Mouse (Mus musculus) forebrain, embryonic 11.5 days (tissue): ENCODE results near the gene Phc1. TPM values are rescaled to one million over a fixed set of nuclear protein-coding genes. Genes with fewer than 3 reads are reported as not detected.
A peak's percentile ranks its signal among the peaks of the same experiment; 100 is the strongest.

ENCODE experiments used
- ATAC-seq: fragments of 200-750 bp; cut with Nextera tagmentation; replicated peaks from 2 replicates; pipeline ENCODE4 v1.8.0; 2017; ENCODE audit warnings: moderate TSS enrichment; ENCODE audit not compliant: low FRiP score
- DNase-seq: peaks from one replicate; pipeline ENCODE4 v3.0.0-alpha.2; 2017; ENCODE audit warnings: low spot score
- H3K27ac ChIP-seq: fragments of 300-500 bp; sonication (generic); 2 replicates; pipeline ENCODE4 v1.5.1; 2014; ENCODE audit warnings: low read depth, low read length
- H3K27me3 ChIP-seq: fragments of 300-500 bp; sonication (generic); 2 replicates; pipeline ENCODE4 v1.6.1; 2014; ENCODE audit warnings: mild to moderate bottlenecking, low read length, mixed read lengths; ENCODE audit not compliant: control insufficient read depth, insufficient read depth
- H3K36me3 ChIP-seq: fragments of 300-500 bp; sonication (generic); 2 replicates; pipeline ENCODE4 v1.6.1; 2014; ENCODE audit warnings: mild to moderate bottlenecking, low read length, moderate library complexity, mixed read lengths; ENCODE audit not compliant: control insufficient read depth, insufficient read depth
- H3K4me1 ChIP-seq: fragments of 300-500 bp; sonication (generic); replicated peaks from 2 replicates; pipeline ENCODE4 v1.6.1; 2014; ENCODE audit warnings: low read length, mixed read lengths; ENCODE audit not compliant: control insufficient read depth, insufficient read depth
- H3K4me2 ChIP-seq: fragments of 300-500 bp; sonication (generic); 2 replicates; pipeline ENCODE4 v1.6.1; 2014; ENCODE audit warnings: low read depth, mild to moderate bottlenecking, low read length, moderate library complexity, mixed read lengths; ENCODE audit not compliant: severe bottlenecking
- H3K4me3 ChIP-seq: fragments of 300-500 bp; sonication (generic); 2 replicates; pipeline ENCODE4 v1.5.1; 2014; ENCODE audit warnings: low read depth, low read length
- H3K9ac ChIP-seq: fragments of 300-500 bp; sonication (generic); 2 replicates; pipeline ENCODE4 v1.6.1; 2014; ENCODE audit warnings: low read length
- H3K9me3 ChIP-seq: fragments of 300-500 bp; sonication (generic); 2 replicates; pipeline ENCODE4 v1.6.1; 2016; ENCODE audit warnings: low read length, mixed read lengths; ENCODE audit not compliant: control insufficient read depth
- WGBS: fragments of 180-500 bp; shearing (Covaris S2); extraction: QIAGEN DNeasy Blood & Tissue Kit; methylation state at CpG from one replicate; pipeline ENCODE4 v1.1.7; 2014; 5-methylcytosine and 5-hydroxymethylcytosine counted together
- polyA plus RNA-seq: library from polyadenylated mRNA; unstranded; fragments of >200 nt; fragmentation: Nextera tagmentation; extraction: Ambion mirVana; gene quantifications from 2 replicates; pipeline ENCODE4 v1.2.1, GENCODE M21; 2014

Phc1 gene
- polyA plus RNA-seq, 1 experiment from 2014 or later: 41.1 TPM

DNA sequence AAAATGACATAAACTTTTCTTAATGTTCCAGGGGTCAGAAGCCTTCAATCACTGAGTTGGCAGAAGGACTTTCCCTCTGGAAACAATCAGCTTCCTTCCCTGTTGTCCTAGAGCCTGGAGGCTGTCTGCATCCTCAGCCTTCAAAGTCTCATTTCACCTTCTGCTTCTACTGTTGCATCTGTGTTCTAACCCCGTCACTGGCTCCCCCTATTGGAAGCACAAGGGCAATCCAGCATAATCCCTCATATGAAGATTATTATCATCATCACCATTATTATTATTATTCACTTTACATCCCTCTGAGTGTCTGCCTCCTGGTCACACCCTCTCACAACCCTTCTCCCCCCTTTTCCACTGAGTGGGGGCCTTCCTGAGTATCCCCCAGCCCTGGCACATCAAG, 52.1 kb downstream of the Phc1 start:
- Histone ChIP-seq H3K9me3 (no peaks in the 10 kb centered on the region), H3K4me2 (no peak overlapping the region), H3K27me3 (no peaks in the 10 kb centered on the region), H3K36me3 (no peaks in the 10 kb centered on the region), H3K27ac (no peak overlapping the region), H3K9ac (no peak overlapping the region), H3K4me3 (no peak overlapping the region), H3K4me1 (no peaks in the 10 kb centered on the region)
- WGBS: 47% methylated on average over 1 of the region's 1 CpGs
- DNase-seq (no peak), ATAC-seq (no peak)

DNA sequence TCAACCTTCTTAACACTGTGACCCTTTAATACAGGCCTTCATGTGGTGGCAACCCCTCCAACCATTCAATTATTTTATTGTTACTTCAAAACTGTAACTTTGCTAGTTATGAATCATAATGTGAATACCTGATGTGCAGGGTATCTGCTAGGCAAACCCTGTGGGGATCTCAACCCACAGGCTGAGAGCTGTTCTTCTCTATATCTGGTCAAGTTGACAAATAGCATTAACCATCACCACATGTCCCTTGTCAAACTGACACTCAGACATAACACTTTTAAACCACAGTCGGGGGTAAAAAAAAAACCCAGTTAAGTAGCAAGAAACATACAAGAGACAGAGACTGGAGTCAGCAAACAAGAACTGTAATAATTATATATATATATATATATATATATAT, 55.5 kb downstream of the Phc1 start:
- H3K9ac ChIP-seq: no peak overlapping the region
- no peaks in the 10 kb centered on the region for H3K9me3 ChIP-seq
- H3K27ac ChIP-seq: no peak overlapping the region
- ATAC-seq: no peak
- no peak overlapping the region for H3K4me3 ChIP-seq
- WGBS: 83% methylated on average over 1 of the region's 1 CpGs
- DNase-seq: no peak
- no peaks in the 10 kb centered on the region for H3K36me3 ChIP-seq
- no peaks in the 10 kb centered on the region for H3K4me1 ChIP-seq
- no peaks in the 10 kb centered on the region for H3K27me3 ChIP-seq
- no peak overlapping the region for H3K4me2 ChIP-seq

DNA sequence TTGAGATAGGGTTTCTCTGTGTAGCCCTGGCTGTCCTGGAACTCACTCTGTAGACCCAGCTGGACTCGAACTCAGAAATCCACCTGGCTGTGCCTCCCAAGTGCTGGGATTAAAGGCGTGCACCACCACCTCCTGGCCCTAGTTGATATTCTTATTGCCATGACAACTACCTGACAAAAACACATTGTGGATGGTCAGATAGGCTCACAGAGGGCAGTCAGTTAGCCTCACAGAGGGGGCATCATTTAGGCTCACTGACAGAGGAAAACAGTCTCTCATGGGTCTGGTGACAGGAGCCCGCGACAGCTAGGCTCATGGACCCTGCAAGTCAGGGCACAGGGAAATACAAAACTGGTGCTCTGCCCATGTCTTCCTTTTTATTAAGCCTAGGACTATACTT, 56.1 kb downstream of the Phc1 start:
- Histone ChIP-seq H3K4me3 (no peak overlapping the region), H3K27me3 (no peaks in the 10 kb centered on the region), H3K4me2 (no peak overlapping the region), H3K4me1 (no peaks in the 10 kb centered on the region), H3K36me3 (no peaks in the 10 kb centered on the region), H3K9ac (no peak overlapping the region), H3K9me3 (no peaks in the 10 kb centered on the region), H3K27ac (no peak overlapping the region)
- ATAC-seq (no peak), DNase-seq (no peak)
- 76% methylated on average over 4 of the region's 4 CpGs for WGBS

DNA sequence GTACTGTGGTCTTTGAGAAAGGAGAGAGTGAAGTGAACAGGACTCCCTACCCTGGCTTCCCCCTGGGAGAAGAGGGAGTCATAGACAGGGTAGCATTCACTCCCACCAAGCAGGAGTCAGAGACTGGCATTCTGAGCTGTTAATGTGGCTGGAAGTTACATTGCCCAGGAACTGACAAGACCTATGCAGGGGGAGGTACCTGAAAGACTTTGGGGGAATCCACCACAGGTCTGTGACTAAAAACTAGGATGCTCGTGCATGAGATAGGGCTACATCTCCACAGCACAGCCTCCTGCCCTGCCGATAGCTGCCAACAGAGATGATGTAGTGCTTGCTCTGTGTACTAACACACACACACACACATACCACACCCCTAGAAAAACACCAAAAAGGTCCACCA, 56.9 kb downstream of the Phc1 start:
- H3K4me1 ChIP-seq: no peaks in the 10 kb centered on the region
- no peak overlapping the region for H3K27ac ChIP-seq
- 89% methylated on average over 2 of the region's 2 CpGs for WGBS
- no peak for ATAC-seq
- H3K27me3 ChIP-seq: no peaks in the 10 kb centered on the region
- DNase-seq: peak; percentile 37
- H3K4me3 ChIP-seq: no peak overlapping the region
- no peaks in the 10 kb centered on the region for H3K9me3 ChIP-seq
- no peaks in the 10 kb centered on the region for H3K36me3 ChIP-seq
- H3K9ac ChIP-seq: no peak overlapping the region
- H3K4me2 ChIP-seq: no peak overlapping the region

DNA sequence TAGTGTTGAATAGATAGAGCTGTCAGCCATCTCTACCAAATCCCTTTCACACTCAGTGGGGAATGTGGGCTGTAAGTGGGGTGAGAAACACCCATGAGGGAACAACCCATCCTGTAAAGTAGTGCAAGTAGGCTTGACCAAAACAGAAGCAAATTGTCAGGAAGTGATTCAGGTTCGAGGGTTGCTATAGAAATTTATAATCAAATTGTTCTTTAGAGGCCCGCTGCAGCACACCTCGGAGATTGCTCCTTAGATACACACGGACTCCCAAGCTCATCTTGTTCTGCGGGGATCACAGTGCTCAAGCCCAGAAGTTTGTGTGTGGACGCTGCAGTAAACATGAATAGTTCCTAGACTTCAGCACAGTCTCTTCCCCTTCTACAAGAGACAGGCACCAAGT, 57.6 kb downstream of the Phc1 start, which contains the start of gene Klrg1:
Gene Klrg1 (minus strand): TSS at position 101 of the 400 bp plus-strand sequence.
- H3K36me3 ChIP-seq: no peaks in the 10 kb centered on the region
- DNase-seq (peak; percentile 3), ATAC-seq (no peak)
- H3K27ac ChIP-seq: no peak within 1 kb of the TSS
- H3K27me3 ChIP-seq: no peaks in the 10 kb centered on the region
- no peak within 1 kb of the TSS for H3K9ac ChIP-seq
- H3K4me1 ChIP-seq: no peaks in the 10 kb centered on the region
- H3K9me3 ChIP-seq: no peaks in the 10 kb centered on the region
- H3K4me2 ChIP-seq: no peak within 1 kb of the TSS
- no peak within 1 kb of the TSS for H3K4me3 ChIP-seq
- WGBS: 81% methylated on average over 6 of the region's 6 CpGs

DNA sequence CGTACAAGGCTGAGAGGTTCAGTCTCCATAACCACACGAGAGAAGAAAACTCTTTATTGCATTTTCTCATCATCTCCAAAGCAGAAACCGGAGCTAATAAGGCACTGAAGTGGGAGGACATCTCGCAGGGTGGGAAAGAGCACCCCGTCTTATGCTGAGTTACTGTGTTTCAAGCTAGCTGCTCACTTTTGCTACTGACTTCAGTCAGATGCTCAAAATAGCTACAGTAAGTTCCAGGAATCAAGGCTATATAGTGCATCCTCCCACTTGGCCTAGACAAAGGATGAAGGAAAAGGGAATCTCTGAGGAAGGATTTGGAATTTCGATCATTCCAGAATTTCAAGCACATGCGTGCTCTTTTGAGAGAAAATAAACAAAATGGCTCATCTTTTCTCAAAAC, 63.8 kb downstream of the Phc1 start:
- H3K27me3 ChIP-seq: no peaks in the 10 kb centered on the region
- H3K27ac ChIP-seq: no peak overlapping the region
- H3K36me3 ChIP-seq: no peaks in the 10 kb centered on the region
- DNase-seq (no peak), ATAC-seq (no peak)
- H3K4me3 ChIP-seq: no peak overlapping the region
- WGBS: 87% methylated on average over 7 of the region's 7 CpGs
- no peaks in the 10 kb centered on the region for H3K9me3 ChIP-seq
- H3K9ac ChIP-seq: no peak overlapping the region
- H3K4me2 ChIP-seq: no peak overlapping the region
- H3K4me1 ChIP-seq: no peaks in the 10 kb centered on the region

DNA sequence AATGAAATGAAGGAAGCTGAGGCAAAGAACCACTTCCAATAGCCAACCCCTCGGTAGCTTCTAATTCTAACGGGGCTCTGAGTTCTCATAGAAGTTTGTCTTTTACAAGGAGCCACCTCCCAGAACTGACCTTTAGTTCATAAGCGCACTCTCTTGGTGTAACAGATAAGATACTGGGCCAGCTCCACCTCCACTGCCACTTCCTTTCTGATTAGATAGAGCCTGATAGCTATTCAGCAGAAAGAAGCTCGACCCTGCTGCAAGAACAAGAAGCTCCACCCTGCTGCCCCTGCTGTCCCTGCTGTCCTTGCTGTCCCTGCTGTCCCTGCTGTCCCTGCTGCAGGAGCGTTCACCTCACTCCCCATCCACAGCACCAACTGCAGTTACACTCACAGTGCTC, 65.8 kb downstream of the Phc1 start:
- Histone ChIP-seq H3K9ac (no peak overlapping the region), H3K4me1 (no peaks in the 10 kb centered on the region), H3K4me3 (no peak overlapping the region), H3K4me2 (no peak overlapping the region), H3K27ac (no peak overlapping the region), H3K36me3 (no peaks in the 10 kb centered on the region), H3K27me3 (no peaks in the 10 kb centered on the region), H3K9me3 (no peaks in the 10 kb centered on the region)
- WGBS: 75% methylated on average over 5 of the region's 5 CpGs
- DNase-seq: no peak
- ATAC-seq: no peak

DNA sequence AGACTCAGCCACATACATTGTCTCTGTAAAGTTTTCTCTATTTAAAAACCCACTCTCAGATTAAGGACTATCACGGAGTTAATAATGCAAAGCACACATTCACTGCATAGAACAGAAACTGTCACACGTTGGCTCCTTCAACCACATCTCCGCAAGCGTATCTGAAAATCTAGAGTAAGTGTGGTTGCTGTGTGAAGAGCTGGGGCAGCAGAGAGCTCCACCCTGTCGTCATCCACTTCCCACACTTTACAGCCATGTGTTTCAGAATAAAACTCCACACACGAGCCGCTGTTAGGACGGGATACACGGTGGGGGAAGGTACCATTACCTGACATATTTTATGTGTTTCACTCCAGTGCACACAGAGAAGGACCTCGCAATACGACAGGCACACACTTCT, 70.2 kb downstream of the Phc1 start:
- 88% methylated on average over 11 of the region's 11 CpGs for WGBS
- Histone ChIP-seq H3K27ac (no peak overlapping the region), H3K4me2 (no peak overlapping the region), H3K4me3 (no peak overlapping the region), H3K4me1 (no peaks in the 10 kb centered on the region), H3K36me3 (no peaks in the 10 kb centered on the region), H3K9me3 (no peaks in the 10 kb centered on the region), H3K9ac (no peak overlapping the region), H3K27me3 (no peaks in the 10 kb centered on the region)
- DNase-seq (no peak), ATAC-seq (no peak)

DNA sequence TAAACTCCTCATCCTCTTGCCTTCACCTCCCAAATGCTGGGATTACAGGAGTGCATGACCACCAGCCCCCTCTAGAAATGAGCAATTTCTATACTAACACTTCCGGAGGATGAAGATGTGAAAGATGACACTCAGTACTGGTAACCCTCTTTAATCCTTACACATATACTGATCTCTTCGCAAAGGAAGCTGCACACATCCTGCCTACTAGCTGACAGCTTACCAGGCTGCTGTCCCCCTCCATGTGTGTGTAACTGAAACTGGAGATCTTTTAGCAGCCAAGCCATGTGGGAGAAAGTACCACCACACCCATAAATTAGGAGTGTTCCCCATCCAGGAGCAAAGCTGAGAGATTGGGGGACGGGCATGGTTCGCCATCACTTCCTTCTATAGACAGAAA, 71.2 kb downstream of the Phc1 start:
- 94% methylated on average over 4 of the region's 4 CpGs for WGBS
- Histone ChIP-seq H3K4me2 (no peak overlapping the region), H3K27me3 (no peaks in the 10 kb centered on the region), H3K9me3 (no peaks in the 10 kb centered on the region), H3K9ac (no peak overlapping the region), H3K4me1 (no peaks in the 10 kb centered on the region), H3K27ac (no peak overlapping the region), H3K4me3 (no peak overlapping the region), H3K36me3 (no peaks in the 10 kb centered on the region)
- no peak for DNase-seq
- no peak for ATAC-seq
